Mouse (Mus musculus): ENCODE data around the gene Rassf5. TPM values are rescaled to one million over a fixed set of nuclear protein-coding genes. Genes with fewer than 3 reads are reported as not detected.

Gene Rassf5
- polyA plus RNA-seq, 1 experiment from 2014 or later: 1.4 TPM

DNA sequence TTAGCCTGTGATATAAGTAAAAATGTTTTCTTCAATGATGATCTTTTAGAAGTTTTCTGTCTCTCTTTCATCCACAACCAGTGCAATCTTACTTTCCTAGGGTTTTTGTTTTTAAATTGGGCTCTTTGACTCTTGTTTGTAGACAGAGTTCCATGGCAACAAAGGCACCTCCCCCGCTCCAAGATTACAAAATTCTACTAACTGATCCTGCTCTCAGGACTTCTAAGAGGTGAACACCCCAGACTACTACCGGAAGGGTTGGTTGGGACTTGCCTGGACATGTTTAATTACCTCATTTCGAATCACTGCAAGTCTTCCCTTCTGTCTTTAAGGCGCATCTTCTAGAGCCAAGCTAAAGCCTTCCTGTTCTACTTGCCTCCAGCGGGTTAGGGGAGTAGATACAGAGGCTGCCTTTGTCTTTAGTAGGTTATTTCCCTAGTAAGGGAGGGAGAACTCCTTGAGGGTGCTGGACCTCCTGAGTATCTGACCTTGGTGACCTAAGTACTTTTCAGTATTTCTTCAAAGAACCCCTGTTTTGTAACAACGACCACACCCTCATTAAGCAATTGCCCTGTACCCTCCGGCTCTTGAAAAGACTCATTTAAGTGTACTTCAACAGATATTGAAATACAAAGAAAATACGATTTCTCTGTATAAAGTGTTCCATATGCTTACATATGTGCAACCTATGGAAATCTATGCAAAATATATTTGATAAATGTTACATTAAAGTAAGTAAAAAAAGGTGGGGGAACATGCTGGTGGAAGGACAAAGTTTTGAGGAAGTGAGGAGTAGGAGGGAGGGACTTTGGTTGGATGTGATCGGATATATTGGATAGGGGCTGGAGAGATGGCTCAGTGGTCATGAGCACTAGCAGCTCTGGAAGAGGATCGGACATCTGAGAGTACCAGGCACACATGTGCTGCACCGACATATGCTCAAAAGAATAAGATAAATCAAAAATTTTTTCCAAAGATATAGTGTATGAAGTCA lies 105.7 kb downstream of the Rassf5 start:
- WGBS: 70% methylated on average over 11 of the region's 11 CpGs
- H3K4me1 ChIP-seq: peaks cover 32% of the 10 kb centered on the region
- H3K4me3 ChIP-seq: no peak overlapping the region
- peak overlapping the region; percentile 96; the same call in 1 of the 2 replicates for H3K27ac ChIP-seq (replicated peaks)
- no peak overlapping the region for H3K9ac ChIP-seq (replicated peaks)
- H3K9me3 ChIP-seq: no peaks in the 10 kb centered on the region
- H3K4me2 ChIP-seq (replicated peaks): peak overlapping the region; percentile 74
- no peaks in the 10 kb centered on the region for H3K36me3 ChIP-seq
- ATAC-seq (ENCODE audit: low FRiP score, low read depth): no peak
- H3K27me3 ChIP-seq: peaks cover 9% of the 10 kb centered on the region; the same call in 1 of the 2 replicates

- peaks cover 9% of the 10 kb centered on the region; the same call in 1 of the 2 replicates for H3K27me3 ChIP-seq
- peak within 1 kb of the TSS; percentile 96 for H3K27ac ChIP-seq (replicated peaks)
- 5% methylated on average over 48 of the region's 49 CpGs for WGBS
- peak within 1 kb of the TSS; percentile 74 for H3K4me2 ChIP-seq (replicated peaks)
- H3K9ac ChIP-seq (replicated peaks): peak within 1 kb of the TSS; percentile 75
- H3K4me1 ChIP-seq: peaks cover 37% of the 10 kb centered on the region
- peak within 1 kb of the TSS; percentile 80 for H3K4me3 ChIP-seq
- peak; percentile 97 for ATAC-seq (ENCODE audit: low FRiP score, low read depth)
- no peaks in the 10 kb centered on the region for H3K9me3 ChIP-seq
- no peaks in the 10 kb centered on the region for H3K36me3 ChIP-seq
Measured at GRCm38 (mm10) chr1:131138191-131139016, 106.7 kb downstream of the Rassf5 start, which contains the start of gene Dyrk3. Dyrk3 (minus strand) TSS chr1:131138340.

- Histone ChIP-seq H3K4me1 (peaks cover 37% of the 10 kb centered on the region), H3K27ac (replicated peaks) (peak overlapping the region; percentile 96), H3K9ac (replicated peaks) (peak overlapping the region; percentile 75), H3K36me3 (0 out of 2 replicates have a peak, but pooled peaks cover under 1% of the 10 kb centered on the region), H3K9me3 (no peaks in the 10 kb centered on the region), H3K27me3 (peaks cover 9% of the 10 kb centered on the region; the same call in 1 of the 2 replicates), H3K4me2 (replicated peaks) (peak overlapping the region; percentile 74), H3K4me3 (peak overlapping the region; percentile 80)
- ATAC-seq (ENCODE audit: low FRiP score, low read depth): peak; percentile 91
- under 1% methylated on average over 33 of the region's 36 CpGs for WGBS
Measured at GRCm38 (mm10) chr1:131137717-131138118, 107.3 kb downstream of the Rassf5 start.

DNA sequence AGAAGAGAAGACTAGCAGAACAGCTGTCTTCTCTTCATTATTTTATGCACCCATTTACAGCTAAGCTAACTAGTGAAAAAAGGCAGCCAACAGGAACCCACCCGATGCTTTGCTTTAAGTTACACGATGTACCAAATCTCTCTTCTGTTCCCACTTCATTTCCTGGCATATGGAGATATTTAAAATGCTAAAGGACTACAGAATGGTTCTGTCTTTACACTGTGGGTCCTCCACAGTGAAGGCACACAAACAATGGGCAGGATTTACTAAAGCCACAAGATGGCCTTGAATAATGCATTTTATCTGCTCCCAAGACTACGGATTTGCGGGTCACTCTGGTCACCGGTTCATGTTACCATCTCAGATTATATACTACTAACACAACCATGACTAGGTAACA lies 107.9 kb downstream of the Rassf5 start:
- H3K4me1 ChIP-seq: peaks cover 37% of the 10 kb centered on the region
- H3K9me3 ChIP-seq: no peaks in the 10 kb centered on the region
- no peak for ATAC-seq (ENCODE audit: low FRiP score, low read depth)
- H3K9ac ChIP-seq (replicated peaks): peak overlapping the region; percentile 43
- peak overlapping the region; percentile 80 for H3K4me3 ChIP-seq
- H3K27me3 ChIP-seq: peaks cover 9% of the 10 kb centered on the region; the same call in 1 of the 2 replicates
- H3K36me3 ChIP-seq: 0 out of 2 replicates have a peak, but pooled peaks cover 7% of the 10 kb centered on the region
- peak overlapping the region; percentile 74 for H3K4me2 ChIP-seq (replicated peaks)
- 4% methylated on average over 5 of the region's 5 CpGs for WGBS
- peak overlapping the region; percentile 42; the same call in 1 of the 2 replicates for H3K27ac ChIP-seq (replicated peaks)

DNA sequence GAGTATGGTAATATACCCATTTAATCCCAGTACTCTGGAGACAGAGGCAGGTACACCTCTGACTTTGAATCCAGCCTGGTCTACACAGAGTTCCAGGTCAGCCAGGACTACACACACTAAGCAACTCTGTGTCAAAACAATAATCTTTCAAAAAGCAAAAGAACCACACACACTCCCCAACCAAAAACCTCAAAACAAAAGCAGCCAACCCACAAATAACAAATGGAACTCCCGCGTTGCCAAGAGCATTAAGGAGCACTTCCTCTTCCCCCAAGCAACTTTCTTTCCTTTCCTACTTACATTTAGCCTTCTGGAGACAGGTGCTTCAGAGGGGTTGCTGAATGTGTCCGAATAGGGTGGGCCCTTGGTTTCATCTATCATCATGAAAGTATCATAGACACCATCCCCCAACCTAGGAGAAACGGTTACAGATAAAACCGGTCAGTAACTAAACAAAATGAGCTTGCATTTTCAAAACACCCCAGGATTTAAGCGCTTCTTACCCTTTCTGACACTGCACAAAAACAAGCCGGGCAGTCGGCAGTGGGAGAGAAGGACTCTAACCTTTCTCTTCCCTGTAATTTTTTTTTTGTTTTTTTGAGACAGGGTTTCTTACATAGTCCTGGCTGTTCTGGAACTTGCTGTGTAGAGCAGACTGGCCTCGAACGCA lies 109.0 kb downstream of the Rassf5 start:
- Histone ChIP-seq H3K9me3 (no peaks in the 10 kb centered on the region), H3K9ac (replicated peaks) (no peak overlapping the region), H3K36me3 (peaks cover 7% of the 10 kb centered on the region; the same call in 1 of the 2 replicates), H3K4me3 (peak overlapping the region; percentile 80), H3K4me2 (replicated peaks) (peak overlapping the region; percentile 74), H3K4me1 (peaks cover 37% of the 10 kb centered on the region), H3K27ac (replicated peaks) (no peak overlapping the region), H3K27me3 (peaks cover 9% of the 10 kb centered on the region; the same call in 1 of the 2 replicates)
- 85% methylated on average over 10 of the region's 10 CpGs for WGBS
- no peak for ATAC-seq (ENCODE audit: low FRiP score, low read depth)

- Histone ChIP-seq H3K36me3 (peaks cover 18% of the 10 kb centered on the region), H3K27ac (replicated peaks) (0 out of 2 replicates have a peak overlapping the region, but pooled peaks have one; percentile 26)
- 54% methylated on average over 8 of the region's 8 CpGs for WGBS
Measured at GRCm38 (mm10) chr1:131134942-131135522, 110.0 kb downstream of the Rassf5 start.

DNA sequence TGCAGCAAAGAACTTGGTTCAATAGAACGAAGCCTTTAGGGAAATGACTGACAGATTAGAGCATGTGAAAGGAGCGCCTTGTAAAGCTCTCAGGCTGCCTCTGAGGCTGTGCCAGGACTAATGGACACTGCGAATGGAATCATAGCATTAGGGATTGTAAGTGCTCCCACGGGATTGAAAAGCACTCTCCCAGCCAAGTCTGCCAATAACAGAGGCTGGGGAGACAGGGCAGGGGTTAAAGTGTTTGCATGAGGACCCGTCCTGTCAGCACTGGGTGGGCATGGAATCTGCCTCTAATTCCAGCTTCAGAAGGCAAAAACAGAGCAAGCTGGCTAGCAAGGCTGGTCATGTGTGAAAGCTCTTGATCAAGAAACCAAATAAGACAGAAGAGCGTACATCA lies 110.8 kb downstream of the Rassf5 start:
- no peak overlapping the region; the same call in 1 of the 2 replicates for H3K4me3 ChIP-seq
- H3K27ac ChIP-seq (replicated peaks): 0 out of 2 replicates have a peak overlapping the region, but pooled peaks have one; percentile 26

More at GRCm38 (mm10) chr1:131134942-131135522, 110.0 kb downstream of the Rassf5 start:
- Histone ChIP-seq H3K27me3 (peaks cover 3% of the 10 kb centered on the region; the same call in 1 of the 2 replicates), H3K9ac (replicated peaks) (peak overlapping the region; percentile 43; the same call in 1 of the 2 replicates), H3K4me3 (peak overlapping the region; percentile 7; the same call in 1 of the 2 replicates), H3K9me3 (no peaks in the 10 kb centered on the region), H3K4me2 (replicated peaks) (peak overlapping the region; percentile 32), H3K4me1 (peaks cover 37% of the 10 kb centered on the region)
- no peak for ATAC-seq (ENCODE audit: low FRiP score, low read depth)

More for the DNA sequence above, 110.8 kb downstream of the Rassf5 start:
- H3K9ac ChIP-seq (replicated peaks): no peak overlapping the region
- no peaks in the 10 kb centered on the region for H3K9me3 ChIP-seq
- peak overlapping the region; percentile 6; the same call in 1 of the 2 replicates for H3K4me2 ChIP-seq (replicated peaks)
- peaks cover 26% of the 10 kb centered on the region for H3K36me3 ChIP-seq
- H3K27me3 ChIP-seq: peaks cover 2% of the 10 kb centered on the region; the same call in 1 of the 2 replicates
- 34% methylated on average over 6 of the region's 6 CpGs for WGBS
- peaks cover 37% of the 10 kb centered on the region for H3K4me1 ChIP-seq
- no peak for ATAC-seq (ENCODE audit: low FRiP score, low read depth)

Other genes with a start within 250 kb of the Rassf5 start
- gene Il10, start 225.4 kb downstream of the Rassf5 start, polyA plus RNA-seq (2016; fragmentation: Nextera tagmentation; extraction: Ambion mirVana): not detected in 2 replicates
- gene Mapkapk2, start 147.4 kb downstream of the Rassf5 start, polyA plus RNA-seq (2016; fragmentation: Nextera tagmentation; extraction: Ambion mirVana): 69.5 and 76.4 TPM in 2 replicates
- 18.7 and 21.5 TPM in 2 replicates for gene Dyrk3, start 106.9 kb downstream of the Rassf5 start, polyA plus RNA-seq (2016; fragmentation: Nextera tagmentation; extraction: Ambion mirVana)
- 50.9 and 54.4 TPM in 2 replicates for gene Eif2d, start 92.1 kb downstream of the Rassf5 start, polyA plus RNA-seq (2016; fragmentation: Nextera tagmentation; extraction: Ambion mirVana)
- gene Ikbke, start 34.3 kb upstream of the Rassf5 start, polyA plus RNA-seq (2016; fragmentation: Nextera tagmentation; extraction: Ambion mirVana): 0.69 and 1.3 TPM in 2 replicates